Mouse (Mus musculus) spleen, adult 12 weeks (tissue): Measurements from ENCODE around the gene Slc6a13.
A peak's percentile ranks its signal among the peaks of the same experiment; 100 is the strongest.
"Not testable (repeated sequence)": the region's sequence is repeated elsewhere in the genome, so short reads cannot be mapped to it uniquely, and the experiment has no call there.

Experiments
- DNase-seq: peaks from one replicate; pipeline ENCODE4 v3.0.0; 2022; ENCODE audit warnings: low spot score

Gene Slc6a13

DNA sequence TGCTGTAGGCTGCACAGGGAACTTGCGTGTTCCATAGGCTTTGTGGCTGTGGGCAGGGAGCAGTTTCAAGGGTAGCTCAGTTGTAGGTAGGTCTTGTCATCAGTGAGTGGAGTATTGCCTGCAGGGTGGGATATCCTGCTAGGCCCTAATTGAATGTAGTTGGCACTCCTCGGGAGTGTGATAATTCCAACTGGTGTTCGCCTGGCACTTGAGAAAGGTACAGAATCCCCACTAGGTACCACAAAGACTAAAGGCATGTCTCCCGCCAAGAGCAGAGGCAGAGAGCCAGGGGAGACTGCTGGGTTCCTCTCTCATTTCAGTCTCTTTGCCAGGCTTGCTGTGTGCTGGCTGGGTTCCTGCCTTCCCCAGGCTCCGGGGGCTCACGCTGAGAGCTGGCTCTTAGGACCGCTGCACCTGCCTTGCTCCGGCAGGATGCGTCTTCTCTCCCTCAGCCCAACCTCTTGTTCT is 28.4 kb downstream of the Slc6a13 start:
- DNase-seq: no peak

- no peak for DNase-seq
Measured at GRCm38 (mm10) chr6:121329848-121330508, 30.0 kb downstream of the Slc6a13 start.

GRCm38 (mm10) chr6:121335841-121336240 is 35.8 kb downstream of the Slc6a13 start:
- DNase-seq: no peak

- DNase-seq: peak; percentile 44
Measured at GRCm38 (mm10) chr6:121336558-121336957, 36.5 kb downstream of the Slc6a13 start.

- DNase-seq: no peak
Measured at GRCm38 (mm10) chr6:121337229-121337628, 37.2 kb downstream of the Slc6a13 start.

- peak; percentile 56 for DNase-seq
Measured at GRCm38 (mm10) chr6:121337770-121338518, 37.9 kb downstream of the Slc6a13 start.

DNA sequence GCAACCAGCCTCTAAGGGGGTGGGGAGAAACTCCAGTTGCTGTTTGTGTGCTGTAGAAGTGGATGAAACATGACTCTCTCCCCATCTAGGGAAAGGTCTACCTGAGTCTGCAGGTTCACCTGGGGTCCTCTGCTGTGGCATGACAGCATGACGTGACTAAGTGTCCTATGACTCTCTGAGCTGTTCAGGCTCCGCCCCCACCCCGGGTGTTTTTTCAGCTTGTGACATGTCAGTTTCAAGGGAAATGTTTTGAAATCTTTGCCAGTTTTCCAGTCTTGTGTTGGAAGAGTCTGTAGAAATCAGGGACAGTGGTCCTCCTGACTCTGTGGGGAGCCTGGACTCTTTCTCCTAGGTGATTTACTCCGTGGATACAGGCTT is 38.5 kb downstream of the Slc6a13 start:
- DNase-seq: no peak

DNA sequence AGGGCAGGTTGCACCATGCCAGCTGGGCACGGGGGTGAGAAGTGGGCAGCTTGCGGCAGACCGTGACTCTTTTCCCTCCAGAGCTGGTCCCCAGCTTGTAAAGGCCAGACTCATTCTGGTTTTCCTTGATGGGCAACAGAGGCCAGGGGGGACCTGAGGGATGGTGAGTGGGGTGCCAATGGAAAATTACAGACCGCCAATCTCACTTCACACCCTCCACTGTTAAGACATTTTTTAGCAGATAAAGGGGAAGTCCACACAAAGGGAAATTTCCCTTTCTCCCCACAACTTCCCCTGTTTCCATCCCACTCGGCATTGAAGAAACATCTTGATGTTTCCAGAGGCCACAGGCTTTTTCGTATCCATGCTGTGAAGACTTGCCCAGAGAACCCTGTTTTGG is 41.6 kb downstream of the Slc6a13 start:
- no peak for DNase-seq

DNA sequence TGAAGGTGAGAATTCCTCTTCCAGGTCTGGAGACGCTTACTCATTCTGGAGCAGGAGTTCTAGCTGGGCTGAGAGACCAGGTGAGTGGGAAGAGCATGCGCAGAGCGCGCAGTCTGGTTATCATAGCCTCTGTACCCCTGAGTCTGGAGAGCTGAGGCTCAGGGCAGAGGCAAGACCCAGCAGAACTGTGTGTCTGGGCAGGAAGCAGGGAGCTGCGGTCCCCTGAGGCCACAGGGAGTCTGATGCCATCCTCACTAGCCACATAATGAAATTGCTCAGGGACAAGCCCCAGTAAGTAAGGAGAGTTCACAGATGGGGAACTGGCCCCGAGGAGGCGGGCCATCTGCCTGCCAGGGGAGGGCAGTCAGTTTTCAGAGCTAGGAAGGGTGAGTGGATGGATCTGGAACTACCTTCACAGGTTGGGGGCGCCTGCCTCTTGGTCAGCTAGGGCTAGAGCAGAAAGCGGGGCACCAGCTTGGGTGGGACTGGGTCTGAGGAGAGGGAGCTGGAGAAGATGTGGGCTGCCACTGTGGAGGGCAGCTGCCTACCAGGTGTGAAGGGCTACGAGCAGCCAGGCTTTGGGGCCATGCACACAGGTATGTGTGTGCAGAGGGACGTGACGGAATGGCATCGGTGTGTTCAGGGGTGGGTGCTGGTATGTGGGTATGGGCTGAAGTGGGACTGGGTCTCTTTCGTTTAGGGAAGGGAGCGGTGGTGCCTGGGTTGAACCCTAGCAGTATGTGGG is 43.2 kb downstream of the Slc6a13 start, which contains the start of gene Slc6a12:
Gene Slc6a12 (plus strand): TSS at position 51 of the 745 bp plus-strand sequence.
- DNase-seq: no peak

GRCm38 (mm10) chr6:121343771-121344123 is 43.7 kb downstream of the Slc6a13 start:
- DNase-seq: no peak

GRCm38 (mm10) chr6:121344329-121344728 is 44.3 kb downstream of the Slc6a13 start:
- no peak for DNase-seq

GRCm38 (mm10) chr6:121346428-121346827 is 46.4 kb downstream of the Slc6a13 start:
- DNase-seq: no peak

DNA sequence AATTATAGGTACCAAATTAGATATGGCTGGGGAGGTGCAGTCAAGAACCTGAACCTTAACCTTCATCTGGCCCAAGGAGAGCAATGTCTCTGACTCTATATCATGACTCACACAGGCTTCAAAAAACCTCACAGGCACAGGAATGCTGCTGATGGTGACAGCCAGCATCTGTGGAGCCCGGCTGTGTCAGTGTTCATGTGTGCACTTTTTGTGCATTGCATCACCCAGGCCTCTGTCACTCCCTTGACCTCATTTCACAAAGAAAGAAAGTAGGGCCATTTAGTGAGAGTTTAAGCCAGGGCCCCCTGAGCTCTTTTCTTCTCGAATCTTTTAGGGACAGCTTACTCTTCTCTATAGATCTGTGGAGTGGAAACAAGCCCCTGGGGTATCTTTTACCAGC is 52.2 kb downstream of the Slc6a13 start:
- no peak for DNase-seq

GRCm38 (mm10) chr6:121356041-121356440 is 56.0 kb downstream of the Slc6a13 start:
- no peak for DNase-seq

DNA sequence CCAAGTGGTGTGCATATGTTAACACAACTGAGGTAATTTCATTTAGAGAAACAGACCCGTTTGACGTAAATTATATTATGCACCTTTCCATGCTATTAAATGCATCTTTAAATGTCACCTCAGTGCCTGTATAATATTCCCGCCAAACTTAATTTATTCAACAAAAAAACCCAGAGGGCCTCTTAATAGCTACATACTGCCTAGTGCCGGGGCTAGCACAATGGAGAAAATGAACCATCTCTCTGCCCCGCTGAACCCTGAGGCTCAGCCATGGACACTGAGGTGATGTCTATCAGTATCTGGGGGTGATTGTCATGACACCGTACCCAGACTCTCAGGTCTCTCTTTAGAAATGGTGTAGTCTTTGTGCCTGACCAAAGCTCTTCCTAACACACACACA is 57.2 kb downstream of the Slc6a13 start:
- DNase-seq: no peak

- no peak for DNase-seq
Measured at GRCm38 (mm10) chr6:121363061-121363460, 63.0 kb downstream of the Slc6a13 start.

- no peak for DNase-seq
Measured at GRCm38 (mm10) chr6:121363956-121364355, 63.9 kb downstream of the Slc6a13 start.

- not testable (repeated sequence) for DNase-seq
Measured at GRCm38 (mm10) chr6:121366537-121366936, 66.5 kb downstream of the Slc6a13 start.

DNA sequence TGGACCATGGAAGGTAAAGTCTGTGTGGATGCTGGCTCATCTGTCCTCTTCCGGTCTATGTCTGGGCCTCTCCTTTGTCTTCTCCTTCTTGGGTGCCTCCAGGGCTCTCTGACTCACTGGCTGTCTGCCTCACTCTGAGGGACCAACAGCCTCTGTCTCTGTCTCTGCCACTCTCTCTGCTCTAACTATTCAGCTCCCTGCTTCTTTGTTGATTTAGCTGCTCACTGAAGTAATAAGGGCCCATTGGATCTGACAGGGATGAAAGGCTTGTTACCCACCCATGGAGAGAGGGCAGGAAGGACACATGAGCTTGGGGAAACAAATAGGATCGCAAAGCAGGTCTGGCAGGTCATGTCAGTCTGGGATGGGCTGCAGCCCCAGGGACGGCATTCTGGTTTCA is 67.1 kb downstream of the Slc6a13 start:
- no peak for DNase-seq

DNA sequence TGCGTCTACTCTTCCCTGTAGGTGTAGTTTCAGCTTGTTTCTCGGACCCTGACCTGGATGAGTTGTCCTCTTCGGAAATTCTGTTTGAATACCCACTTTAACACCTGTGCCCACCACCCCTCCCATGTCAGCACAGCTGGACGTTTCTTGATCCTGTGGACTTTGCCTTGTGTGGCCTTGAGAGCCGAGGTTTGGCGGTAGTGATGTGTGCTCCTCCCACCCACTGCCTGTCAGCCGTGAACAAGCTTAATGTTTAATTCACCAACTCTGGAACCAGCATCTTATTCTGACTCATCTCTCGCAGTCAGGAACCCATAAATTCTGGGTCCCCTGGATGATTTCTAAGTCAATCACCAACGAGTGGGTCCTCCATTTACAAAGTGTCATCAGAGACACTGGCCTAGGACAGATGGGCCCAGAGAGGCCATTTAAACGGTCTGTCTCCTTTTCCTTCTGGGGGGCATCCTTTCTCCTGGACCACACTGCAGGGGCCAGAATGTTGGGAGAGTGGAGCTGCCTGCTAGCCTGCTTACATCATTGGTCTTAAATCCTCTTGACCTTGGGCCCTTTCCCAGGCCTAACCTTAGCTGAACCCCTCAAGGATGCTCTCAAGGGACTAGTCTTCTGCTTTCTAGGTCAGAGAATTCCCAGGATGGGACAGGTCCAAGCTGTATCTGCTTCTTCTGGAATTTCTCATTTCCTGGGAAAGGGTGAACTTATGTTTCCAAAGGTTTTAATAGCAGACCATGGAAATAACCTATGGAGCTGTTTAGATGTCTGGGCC is 71.4 kb downstream of the Slc6a13 start:
- DNase-seq: no peak

GRCm38 (mm10) chr6:121376159-121376558 is 76.1 kb downstream of the Slc6a13 start:
- no peak for DNase-seq

DNA sequence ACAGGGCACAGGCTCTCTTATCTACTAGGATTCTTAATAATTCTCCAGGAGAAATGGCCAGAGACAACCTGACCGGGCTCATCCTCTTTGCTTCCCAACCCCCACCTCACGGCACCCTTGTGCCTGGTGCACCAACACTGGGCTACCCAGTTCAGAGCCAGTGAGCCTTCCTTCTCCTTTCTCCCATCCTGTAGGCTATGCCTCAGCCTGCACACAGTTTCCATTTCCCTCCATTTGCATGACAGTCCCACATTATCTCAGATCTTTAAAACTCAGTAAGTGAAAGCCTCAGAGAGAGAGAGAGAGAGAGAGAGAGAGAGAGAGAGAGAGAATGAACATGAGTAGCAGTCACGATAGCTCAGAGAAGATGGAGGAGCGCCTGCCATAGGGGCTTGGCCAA is 78.2 kb downstream of the Slc6a13 start:
- DNase-seq: no peak
